Mouse (Mus musculus): ENCODE measurements around the gene Shroom1.

Gene Shroom1

DNA sequence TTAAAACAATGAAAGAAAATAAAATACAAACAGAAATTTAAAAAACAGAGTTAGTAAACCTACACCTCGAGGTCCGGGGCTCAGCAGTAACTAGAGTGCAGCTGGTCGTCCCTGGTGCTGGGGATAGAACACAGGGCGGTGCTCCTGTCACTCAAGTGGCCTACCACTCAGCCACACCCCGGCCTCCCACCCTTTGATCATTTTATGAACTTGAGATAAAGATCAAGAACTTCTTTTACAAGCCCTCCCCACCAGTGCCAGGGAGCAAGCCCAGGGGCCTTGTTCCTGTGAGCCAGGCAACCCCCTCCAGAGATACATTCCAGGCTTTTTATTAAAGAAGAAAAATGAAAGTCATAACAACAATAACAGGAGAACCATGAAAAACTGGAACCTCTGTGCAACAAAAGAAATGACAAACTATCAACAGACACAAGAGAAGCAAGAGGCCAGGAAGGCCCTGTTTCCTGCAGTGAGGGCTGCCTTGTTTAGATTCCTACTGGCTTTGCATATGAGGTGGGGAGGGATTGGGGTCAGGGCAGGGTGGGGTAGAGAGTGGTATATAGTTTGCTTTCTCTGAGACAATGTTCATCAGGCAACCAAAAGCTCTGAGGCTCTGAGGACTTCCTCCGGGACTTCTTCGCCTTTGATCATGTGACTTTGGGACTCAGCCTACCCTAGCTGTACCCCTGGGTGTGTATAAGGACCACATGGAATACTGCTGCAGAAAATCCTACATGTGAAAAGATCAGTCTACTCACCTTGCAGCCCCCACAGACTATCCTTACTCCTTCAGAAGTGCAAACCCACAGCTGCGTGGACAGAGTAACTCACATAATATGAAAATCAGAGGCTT is 60.0 kb downstream of the Shroom1 start:
- DNase-seq (ENCODE audit: low spot score) = no peak
